Mouse (Mus musculus) erythroblast, embryonic 14.5 days (primary cell): ENCODE measurements around the gene Rnf220.

ENCODE experiments used
- GATA1 ChIP-seq: IDR thresholded peaks from 2 replicates; pipeline ENCODE4 v1.6.1; 2012; ENCODE audit warnings: low read length, inconsistent platforms, mixed read lengths
- TAL1 ChIP-seq: IDR thresholded peaks from 3 replicates; pipeline ENCODE4 v1.6.1; 2012; ENCODE audit warnings: low read length, inconsistent platforms, mixed read lengths

DNA sequence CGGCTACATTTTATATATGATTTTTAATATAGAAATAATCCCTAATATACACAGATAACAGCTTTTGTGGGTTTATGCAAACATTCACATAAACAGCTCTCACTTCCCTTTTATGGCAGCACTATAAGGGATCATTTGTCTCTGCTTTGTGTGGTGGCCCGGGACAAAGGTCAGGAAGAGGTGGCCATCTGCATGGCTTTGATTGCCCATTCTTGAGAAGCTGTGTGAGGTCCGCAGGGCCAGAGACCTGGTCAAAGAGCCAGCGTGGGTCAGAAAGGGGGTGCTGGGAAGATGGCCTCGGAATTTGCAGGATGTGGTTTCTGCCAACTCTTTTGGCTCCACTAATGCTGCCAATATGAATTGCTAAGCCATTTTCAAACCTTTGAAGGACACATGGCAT, 273.9 kb downstream of the Rnf220 start:
- TF ChIP-seq GATA1 (no peak), TAL1 (no peak)
